Mouse (Mus musculus) embryonic facial prominence, embryonic 11.5 days (tissue): ENCODE results near the gene Ext2. TPM values are rescaled to one million over a fixed set of nuclear protein-coding genes. Genes with fewer than 3 reads are reported as not detected.
A peak's percentile ranks its signal among the peaks of the same experiment; 100 is the strongest.

Source experiments
- ATAC-seq: fragments of 200-750 bp; cut with Nextera tagmentation; replicated peaks from 2 replicates; pipeline ENCODE4 v1.8.0; 2017; ENCODE audit warnings: low read depth; ENCODE audit not compliant: insufficient number of reproducible peaks, low FRiP score, low TSS enrichment
- DNase-seq: peaks from one replicate; pipeline ENCODE4 v3.0.0-alpha.2; 2015; ENCODE audit warnings: low spot score
- H3K27ac ChIP-seq: fragments of 300-500 bp; sonication (generic); replicated peaks from 2 replicates; pipeline ENCODE4 v1.5.1; 2014; ENCODE audit warnings: mild to moderate bottlenecking, low read depth, low read length, control low read depth
- H3K27me3 ChIP-seq: fragments of 300-500 bp; sonication (generic); 2 replicates; pipeline ENCODE4 v1.6.1; 2014; ENCODE audit warnings: mild to moderate bottlenecking, low read length, moderate library complexity, mixed read lengths; ENCODE audit not compliant: control insufficient read depth, insufficient read depth
- H3K36me3 ChIP-seq: fragments of 300-500 bp; sonication (generic); replicated peaks from 2 replicates; pipeline ENCODE4 v1.6.1; 2014; ENCODE audit warnings: low read depth, mild to moderate bottlenecking, low read length, moderate library complexity, mixed read lengths; ENCODE audit not compliant: control insufficient read depth, insufficient read depth
- H3K4me1 ChIP-seq: fragments of 300-500 bp; sonication (generic); 2 replicates; pipeline ENCODE4 v1.6.1; 2014; ENCODE audit warnings: low read length, mixed read lengths; ENCODE audit not compliant: control insufficient read depth, insufficient read depth
- H3K4me2 ChIP-seq: fragments of 300-500 bp; sonication (generic); 2 replicates; pipeline ENCODE4 v1.6.1; 2014; ENCODE audit warnings: low read depth, mild to moderate bottlenecking, control low read depth, low read length, moderate library complexity
- H3K4me3 ChIP-seq: fragments of 300-500 bp; sonication (generic); 2 replicates; pipeline ENCODE4 v1.5.1; 2014; ENCODE audit warnings: low read depth, low read length, control low read depth
- H3K9ac ChIP-seq: fragments of 300-500 bp; sonication (generic); replicated peaks from 2 replicates; pipeline ENCODE4 v1.6.1; 2014; ENCODE audit warnings: mild to moderate bottlenecking, control low read depth, low read length
- H3K9me3 ChIP-seq: fragments of 300-500 bp; sonication (generic); replicated peaks from 2 replicates; pipeline ENCODE4 v1.6.1; 2016; ENCODE audit warnings: mild to moderate bottlenecking, low read length, inconsistent platforms, mixed read lengths; ENCODE audit not compliant: control insufficient read depth
- WGBS: fragments of 180-500 bp; shearing (Covaris S2); extraction: QIAGEN DNeasy Blood & Tissue Kit; methylation state at CpG from one replicate; pipeline ENCODE4 v1.1.7; 2014; 5-methylcytosine and 5-hydroxymethylcytosine counted together
- polyA plus RNA-seq: library from polyadenylated mRNA; unstranded; fragments of >200 nt; fragmentation: Nextera tagmentation; extraction: Ambion mirVana; gene quantifications from 2 replicates; pipeline ENCODE4 v1.2.1, GENCODE M21; 2014

Gene Ext2
- polyA plus RNA-seq = 70.1 and 79.0 TPM in 2 replicates

- Histone ChIP-seq H3K9me3 (no peaks in the 10 kb centered on the region), H3K9ac (peak within 1 kb of the TSS; percentile 93), H3K4me3 (peak within 1 kb of the TSS; percentile 95), H3K4me2 (peak within 1 kb of the TSS; percentile 80), H3K4me1 (0 out of 2 replicates have a peak, but pooled peaks cover 3% of the 10 kb centered on the region), H3K36me3 (no peaks in the 10 kb centered on the region), H3K27ac (no peak within 1 kb of the TSS), H3K27me3 (no peaks in the 10 kb centered on the region)
- DNase-seq (peak; percentile 93), ATAC-seq (peak; percentile 86)
- under 1% methylated on average over 66 of the region's 66 CpGs for WGBS
Measured at GRCm38 (mm10) chr2:93822045-93822749, at the start of gene Ext2. Ext2 (minus strand) TSS chr2:93822568.

DNA sequence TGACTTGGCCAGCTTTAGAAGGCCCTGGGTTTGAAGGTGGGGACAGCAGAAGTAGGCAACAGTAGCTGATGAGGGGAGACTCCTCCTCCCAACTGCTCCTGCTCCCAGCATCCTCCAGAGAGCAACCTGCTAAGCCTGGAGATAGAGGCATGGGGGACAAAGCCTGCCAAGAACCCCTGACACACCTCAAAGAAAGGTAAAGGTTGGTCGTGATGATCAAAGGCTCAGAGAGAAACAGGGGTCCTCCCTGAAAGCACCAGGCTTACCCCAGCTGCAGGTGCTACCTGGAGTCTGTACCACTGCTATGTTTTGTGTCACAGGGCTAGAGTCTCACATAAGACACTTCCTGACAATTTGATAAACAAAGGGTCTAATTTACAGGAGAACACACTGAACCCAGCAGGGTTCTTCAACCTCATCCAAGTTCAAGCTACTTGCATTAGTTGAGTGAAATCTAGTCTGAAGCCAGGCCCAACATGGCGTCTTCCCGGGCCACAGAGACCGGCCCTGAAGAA lies 49.1 kb upstream of the Ext2 start:
- no peak overlapping the region for H3K27ac ChIP-seq
- H3K4me1 ChIP-seq = no peaks in the 10 kb centered on the region
- no peak overlapping the region for H3K9ac ChIP-seq
- ATAC-seq (no peak), DNase-seq (no peak)
- WGBS = 85% methylated on average over 4 of the region's 4 CpGs
- no peaks in the 10 kb centered on the region for H3K36me3 ChIP-seq
- no peak overlapping the region for H3K4me2 ChIP-seq
- H3K4me3 ChIP-seq = no peak overlapping the region
- no peaks in the 10 kb centered on the region for H3K27me3 ChIP-seq
- no peaks in the 10 kb centered on the region for H3K9me3 ChIP-seq

DNA sequence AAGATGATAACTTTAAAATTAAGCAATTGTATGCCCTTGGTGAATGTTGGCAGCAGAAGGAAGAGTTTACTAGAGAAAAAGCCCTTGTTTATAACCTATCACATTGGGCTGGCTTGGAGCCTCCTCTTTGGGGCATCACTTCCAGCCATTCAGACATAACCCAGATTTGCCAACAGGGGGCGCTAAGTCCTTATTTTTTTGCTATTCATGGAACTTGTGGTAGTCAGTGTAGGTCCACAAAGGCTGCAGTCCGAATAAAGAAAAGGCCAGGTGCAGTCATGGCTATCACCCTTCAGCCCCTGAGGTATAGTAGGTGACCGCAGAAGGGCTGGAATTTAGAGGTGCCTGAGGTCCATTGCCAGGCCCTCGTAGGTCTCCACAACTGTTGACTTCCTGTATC lies 48.5 kb upstream of the Ext2 start:
- Histone ChIP-seq H3K9ac (no peak overlapping the region), H3K27ac (no peak overlapping the region), H3K27me3 (no peaks in the 10 kb centered on the region), H3K4me2 (no peak overlapping the region), H3K4me1 (no peaks in the 10 kb centered on the region), H3K9me3 (no peaks in the 10 kb centered on the region), H3K4me3 (no peak overlapping the region), H3K36me3 (no peaks in the 10 kb centered on the region)
- DNase-seq (peak; percentile 78), ATAC-seq (peak; percentile 58; the same call in 1 of the 2 replicates)
- 47% methylated on average over 4 of the region's 4 CpGs for WGBS

GRCm38 (mm10) chr2:93869107-93869600 lies 46.8 kb upstream of the Ext2 start, which contains the start of gene Accsl:
Accsl (minus strand) TSS chr2:93869157.
- DNase-seq (no peak), ATAC-seq (no peak)
- Histone ChIP-seq H3K36me3 (no peaks in the 10 kb centered on the region), H3K9me3 (no peaks in the 10 kb centered on the region), H3K9ac (no peak within 1 kb of the TSS), H3K4me3 (no peak within 1 kb of the TSS), H3K27ac (no peak within 1 kb of the TSS), H3K4me2 (no peak within 1 kb of the TSS), H3K4me1 (no peaks in the 10 kb centered on the region), H3K27me3 (no peaks in the 10 kb centered on the region)
- WGBS = 67% methylated on average over 7 of the region's 7 CpGs

GRCm38 (mm10) chr2:93868566-93868965 lies 46.2 kb upstream of the Ext2 start:
- H3K4me1 ChIP-seq = no peaks in the 10 kb centered on the region
- WGBS = 91% methylated on average over 11 of the region's 11 CpGs
- H3K27me3 ChIP-seq = no peaks in the 10 kb centered on the region
- ATAC-seq (no peak), DNase-seq (no peak)
- no peak overlapping the region for H3K27ac ChIP-seq
- H3K4me2 ChIP-seq = no peak overlapping the region
- H3K36me3 ChIP-seq = no peaks in the 10 kb centered on the region
- H3K9me3 ChIP-seq = no peaks in the 10 kb centered on the region
- no peak overlapping the region for H3K9ac ChIP-seq
- no peak overlapping the region for H3K4me3 ChIP-seq

- Histone ChIP-seq H3K27ac (no peak overlapping the region), H3K9ac (no peak overlapping the region)
- 64% methylated on average over 4 of the region's 4 CpGs for WGBS
Measured at GRCm38 (mm10) chr2:93863229-93863628, 40.9 kb upstream of the Ext2 start.

GRCm38 (mm10) chr2:93858845-93859244 lies 36.5 kb upstream of the Ext2 start:
- H3K4me1 ChIP-seq = no peaks in the 10 kb centered on the region
- no peak overlapping the region for H3K4me3 ChIP-seq
- WGBS = 78% methylated on average over 12 of the region's 12 CpGs

More at GRCm38 (mm10) chr2:93863229-93863628, 40.9 kb upstream of the Ext2 start:
- no peaks in the 10 kb centered on the region for H3K27me3 ChIP-seq
- H3K36me3 ChIP-seq = no peaks in the 10 kb centered on the region
- no peak overlapping the region for H3K4me2 ChIP-seq
- H3K4me3 ChIP-seq = no peak overlapping the region
- no peak for DNase-seq
- ATAC-seq = no peak
- no peaks in the 10 kb centered on the region for H3K9me3 ChIP-seq
- H3K4me1 ChIP-seq = no peaks in the 10 kb centered on the region

DNA sequence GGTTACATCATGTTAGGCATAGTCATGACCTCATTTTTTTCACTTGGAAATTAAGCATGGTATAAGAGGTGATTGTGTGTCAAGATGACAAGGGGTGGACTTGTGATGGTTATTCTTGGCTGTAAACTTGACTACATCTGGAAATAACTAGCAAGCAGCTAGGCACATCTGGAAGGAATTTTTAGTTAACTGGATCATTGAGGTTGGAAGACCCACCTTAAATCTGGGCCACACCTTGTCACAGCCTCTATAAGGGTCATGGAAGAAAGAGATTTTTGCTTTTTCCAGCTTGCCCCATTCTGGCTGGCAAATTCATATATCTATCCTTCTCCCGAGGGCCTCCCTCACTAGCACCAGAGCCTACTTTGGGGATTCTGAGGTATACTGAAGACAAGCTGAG lies 28.9 kb upstream of the Ext2 start:
- ATAC-seq (no peak), DNase-seq (peak; percentile 69)
- H3K36me3 ChIP-seq = no peaks in the 10 kb centered on the region
- WGBS = 64% methylated on average over 1 of the region's 1 CpGs
- no peak overlapping the region for H3K4me2 ChIP-seq
- H3K27ac ChIP-seq = no peak overlapping the region
- H3K4me1 ChIP-seq = no peaks in the 10 kb centered on the region; the same call in 1 of the 2 replicates
- H3K9me3 ChIP-seq = no peaks in the 10 kb centered on the region
- no peaks in the 10 kb centered on the region for H3K27me3 ChIP-seq
- no peak overlapping the region for H3K9ac ChIP-seq
- H3K4me3 ChIP-seq = no peak overlapping the region

More at GRCm38 (mm10) chr2:93858845-93859244, 36.5 kb upstream of the Ext2 start:
- no peaks in the 10 kb centered on the region for H3K27me3 ChIP-seq
- DNase-seq = no peak
- no peaks in the 10 kb centered on the region for H3K36me3 ChIP-seq
- H3K27ac ChIP-seq = no peak overlapping the region
- ATAC-seq = no peak
- no peak overlapping the region for H3K4me2 ChIP-seq
- no peak overlapping the region for H3K9ac ChIP-seq
- no peaks in the 10 kb centered on the region for H3K9me3 ChIP-seq
